Mouse (Mus musculus) embryonic stem cell, embryonic (primary cell): ENCODE measurements around the gene Alyref.

Experiments
- CTCF ChIA-PET, 4 experiments: fragments of 300-600 bp in 2 of 4; fragments of 350-600 bp in 2 of 4; sonication (Branson Sonifier 250); formaldehyde crosslinking; loops; one replicate each; lab custom pipeline; 2022; ENCODE audit warnings: inconsistent platforms in 2 of 4; lab: Charles Lee
- POLR2A ChIA-PET, 4 experiments: fragments of 300-600 bp in 2 of 4; fragments of 350-600 bp in 2 of 4; sonication (Branson Sonifier 250); formaldehyde crosslinking; loops; one replicate each; lab custom pipeline; 2022; ENCODE audit warnings: antibody characterized with exemption in 4 of 4, inconsistent platforms in 1 of 4; lab: Charles Lee

Alyref gene

DNA sequence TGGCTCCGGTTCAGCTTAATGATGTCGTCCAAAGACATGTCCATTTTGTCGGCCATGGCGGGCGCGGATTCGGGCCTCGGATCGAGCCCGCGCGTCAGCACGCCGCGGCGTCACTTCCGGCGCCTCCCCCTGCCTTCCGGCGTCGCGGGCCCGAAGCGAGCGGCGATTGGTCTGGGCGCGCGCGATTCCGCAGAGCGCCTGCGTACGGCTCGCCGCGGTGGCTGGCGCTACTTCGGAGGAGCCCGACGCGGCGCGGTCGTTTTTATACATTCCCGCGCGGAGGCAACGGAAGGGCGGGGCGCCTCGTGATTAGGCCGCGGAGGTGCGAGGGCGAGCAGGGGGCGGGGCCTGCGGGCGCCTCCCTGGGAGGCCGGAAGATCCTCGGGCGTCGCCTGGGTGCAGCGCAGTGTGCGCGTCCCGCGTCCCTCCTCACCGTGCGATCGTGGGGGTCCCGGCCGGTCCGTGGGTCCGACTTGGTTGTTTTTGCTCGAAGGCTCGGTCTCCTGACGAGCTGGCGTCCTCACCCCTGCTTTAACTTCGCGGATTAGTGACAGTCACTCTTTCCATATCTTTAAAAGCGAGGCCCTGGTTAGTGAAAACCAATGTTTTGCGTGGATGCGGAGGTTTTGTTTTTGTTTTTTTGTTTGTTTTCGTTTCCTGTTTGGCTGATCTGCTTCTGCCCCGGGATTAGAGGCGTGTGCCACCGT, at the start of gene Alyref, which contains the start of gene Anapc11:
Gene Alyref (minus strand): TSS at position 83 of the 707 bp plus-strand sequence.
Gene Anapc11 (plus strand): TSS at position 139 of the 707 bp plus-strand sequence.
- POLR2A ChIA-PET, result interaction anchor here (0.5 to 12.3 kb wide), 37 partner anchors 8 to 1687 kb away, joined by 3 to 215 read pairs (median 4); partner anchors contain the start of genes P4hb (in 3 of the 4), Mafg (in 2 of the 4), Npb (in 2 of the 4) and Arhgdia (in 1 of the 4)

DNA sequence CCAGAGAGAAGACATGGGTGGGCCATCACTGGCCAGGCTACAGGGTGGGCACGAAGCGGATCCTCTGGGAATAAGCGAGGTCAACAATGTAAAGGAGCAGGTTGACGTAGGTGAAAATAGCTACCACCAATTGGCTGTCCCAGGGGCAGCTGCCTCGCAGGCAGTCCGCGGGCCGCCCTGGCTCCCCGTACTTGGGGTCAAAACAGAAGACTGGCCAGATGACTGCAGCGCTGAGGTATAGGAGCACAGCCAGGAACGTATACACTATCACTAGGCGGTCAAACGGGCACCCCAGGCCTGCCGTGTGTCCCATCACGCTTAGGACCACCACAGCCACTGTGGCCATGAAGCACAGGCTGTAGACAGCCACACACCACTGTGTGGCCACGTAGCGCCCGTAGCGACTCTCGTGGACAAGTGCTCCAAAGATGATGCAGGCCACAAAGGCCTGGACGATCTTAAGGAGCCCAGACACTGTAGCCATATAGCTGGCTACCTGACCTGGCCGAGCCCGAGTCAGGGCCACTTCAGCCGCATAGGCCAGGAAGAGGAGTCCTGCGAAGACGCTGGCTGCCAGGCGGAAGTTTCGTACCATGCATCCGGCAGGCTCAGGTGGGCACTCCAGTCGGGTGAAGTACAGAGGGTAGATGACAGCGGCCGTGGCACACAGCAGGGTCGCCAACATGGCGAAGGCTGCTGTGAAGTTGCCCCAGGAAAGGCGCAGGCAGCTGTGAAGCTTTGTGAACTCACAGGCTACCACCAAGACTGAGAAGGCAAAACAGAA, 49.1 kb upstream of the Alyref start:
- POLR2A ChIA-PET, result interaction anchor here in 3 of 4 experiments (0.5 to 27.6 kb wide), 33 partner anchors 9 to 333 kb away, joined by 3 to 947 read pairs (median 6); partner anchors contain the start of genes Mafg (in 3 of the 3), Arl16 (in 1 of the 3), Ccdc137 (in 1 of the 3) and Notum (in 1 of the 3)
- CTCF ChIA-PET, result interaction anchor here in 2 of 4 experiments (1.1 to 1.9 kb wide), 5 partner anchors 9 to 129 kb away, joined by 3 to 5 read pairs (median 4); no protein-coding TSS in a partner anchor

More for the DNA sequence above, at the start of gene Alyref, which contains the start of gene Anapc11:
- CTCF ChIA-PET, result interaction anchor here in 1 of 4 experiments (1.5 kb wide), 1 partner anchor 19 kb away, joined by 6 read pairs; no protein-coding TSS in a partner anchor

DNA sequence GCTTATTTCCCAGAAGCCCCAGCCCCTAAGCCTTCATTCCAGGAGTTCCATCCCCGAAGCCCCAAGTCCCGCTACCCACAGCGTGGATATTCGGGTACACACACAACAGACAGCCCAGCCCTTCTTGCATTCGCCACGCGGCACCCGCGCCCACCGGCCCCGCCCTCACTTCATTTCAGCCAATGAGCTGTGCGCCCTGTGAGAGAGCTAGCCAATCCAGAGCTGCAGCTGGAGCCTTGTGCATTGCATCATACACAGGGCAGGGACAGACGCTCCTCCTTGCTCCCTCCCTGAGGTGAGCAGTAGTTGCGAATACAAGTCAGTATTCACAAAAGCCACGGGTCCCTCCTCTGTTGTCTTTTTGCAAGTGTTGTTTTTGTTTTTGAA, 45.4 kb upstream of the Alyref start, which contains the start of gene Pycr1:
Gene Pycr1 (minus strand): TSS at position 169 of the 387 bp plus-strand sequence.
- CTCF ChIA-PET, result interaction anchor here (0.6 to 2.4 kb wide), 28 partner anchors 9 to 339 kb away, joined by 3 to 24 read pairs (median 4); partner anchors contain the start of genes Mafg (in 2 of the 4), Notum (in 2 of the 4) and Sirt7 (in 1 of the 4)
- POLR2A ChIA-PET, result interaction anchor here (0.5 to 27.6 kb wide), 143 partner anchors 9 to 593 kb away, joined by 3 to 947 read pairs (median 4); partner anchors contain the start of genes Cenpx (in 4 of the 4), Lrrc45 (in 4 of the 4), Mafg (in 4 of the 4) and Notum (in 4 of the 4)

DNA sequence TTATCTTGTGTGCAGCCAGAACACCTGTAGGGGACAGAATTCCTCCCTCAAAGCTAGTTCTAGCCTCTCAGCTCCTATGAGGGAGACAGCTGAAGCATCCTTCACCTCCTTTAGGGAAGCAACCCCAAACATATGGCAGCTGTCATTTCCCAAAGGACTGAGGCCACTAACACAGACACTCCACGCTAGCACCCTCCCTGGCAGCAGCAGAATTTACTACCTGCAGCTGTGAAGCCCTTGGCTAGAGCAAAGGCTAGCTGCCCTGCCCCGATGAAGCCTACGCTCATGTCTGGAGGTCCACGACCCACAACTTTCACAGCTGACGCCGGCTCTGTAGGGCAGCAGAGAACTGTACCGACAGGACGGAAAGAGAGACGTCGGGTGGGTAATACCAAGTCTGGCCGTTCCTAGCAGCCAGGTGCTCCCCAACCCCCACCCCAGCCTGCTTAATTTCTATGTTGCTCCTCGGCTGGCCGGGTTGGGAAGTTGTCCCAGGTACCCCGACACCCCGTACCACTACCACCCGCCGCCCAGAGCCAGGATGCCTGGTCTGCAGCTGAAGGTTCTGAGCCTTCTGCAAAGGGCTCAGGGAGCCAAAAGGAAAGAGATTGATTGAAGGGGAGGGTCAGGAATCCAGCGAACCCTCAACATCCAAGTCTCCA, 44.9 kb upstream of the Alyref start:
- ChIA-PET POLR2A (interaction anchor here (0.5 to 27.6 kb wide), 125 partner anchors 8 to 594 kb away, joined by 3 to 947 read pairs (median 5); partner anchors contain the start of genes Cenpx (in 4 of the 4), Lrrc45 (in 4 of the 4), Mafg (in 4 of the 4) and Notum (in 4 of the 4)), CTCF (interaction anchor here (0.5 to 2.4 kb wide), 29 partner anchors 8 to 153 kb away, joined by 3 to 24 read pairs (median 4); partner anchors contain the start of genes Mafg (in 2 of the 4), Notum (in 2 of the 4), Cenpx (in 1 of the 4) and Lrrc45 (in 1 of the 4))

DNA sequence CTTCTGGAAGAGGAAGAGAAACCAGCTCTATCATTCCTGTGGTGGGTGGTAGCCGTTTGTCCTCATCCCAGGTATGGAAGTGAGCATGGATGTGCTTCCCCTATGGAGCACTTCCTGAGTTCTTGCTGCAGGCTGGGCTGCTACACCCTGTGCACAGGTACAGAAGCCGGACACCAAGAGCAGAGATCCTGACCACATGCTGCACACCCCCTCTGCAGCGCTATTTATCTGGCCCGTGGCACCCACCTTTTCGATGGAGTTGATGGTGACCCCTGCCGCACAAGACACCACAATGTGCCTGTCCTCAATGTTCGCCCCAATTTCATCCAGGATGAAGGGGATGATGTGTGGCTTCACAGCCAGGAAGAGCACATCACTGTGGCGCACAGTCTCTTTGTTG, 43.7 kb upstream of the Alyref start:
- ChIA-PET CTCF (interaction anchor here in 2 of 4 experiments (1.4 to 2.4 kb wide), 4 partner anchors 9 to 135 kb away, joined by 3 to 24 read pairs (median 6); partner anchors contain the start of genes Mafg (in 1 of the 2) and Notum (in 1 of the 2)), POLR2A (interaction anchor here (0.5 to 27.6 kb wide), 22 partner anchors 8 to 260 kb away, joined by 3 to 947 read pairs (median 14); partner anchors contain the start of genes Mafg (in 3 of the 4), Sirt7 (in 2 of the 4), Cenpx (in 1 of the 4) and Lrrc45 (in 1 of the 4))

DNA sequence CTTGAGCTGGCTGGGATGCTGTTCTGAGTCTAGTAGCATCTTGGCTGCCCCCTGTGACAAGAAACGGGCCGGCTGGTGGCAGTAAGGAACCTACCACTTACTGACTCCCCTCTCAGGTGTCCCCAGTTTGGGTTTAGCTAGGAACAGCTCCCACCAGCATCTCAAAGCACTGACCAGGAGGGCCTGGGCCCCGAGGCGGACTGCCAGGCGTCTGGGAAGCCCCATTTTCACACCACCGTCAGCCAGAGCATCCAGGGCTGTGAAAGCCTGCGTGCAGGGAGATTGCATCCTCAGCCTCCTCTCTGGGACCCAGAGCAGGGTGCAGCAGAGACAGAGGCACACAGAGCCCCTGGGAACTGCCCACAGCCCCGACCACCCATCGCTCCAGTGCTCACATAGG, 43.1 kb upstream of the Alyref start:
- ChIA-PET CTCF (no interaction called here), POLR2A (interaction anchor here in 3 of 4 experiments (0.8 to 27.6 kb wide), 12 partner anchors 8 to 159 kb away, joined by 3 to 947 read pairs (median 5); partner anchors contain the start of genes Mafg (in 3 of the 3), Cenpx (in 1 of the 3), Lrrc45 (in 1 of the 3) and Notum (in 1 of the 3))

DNA sequence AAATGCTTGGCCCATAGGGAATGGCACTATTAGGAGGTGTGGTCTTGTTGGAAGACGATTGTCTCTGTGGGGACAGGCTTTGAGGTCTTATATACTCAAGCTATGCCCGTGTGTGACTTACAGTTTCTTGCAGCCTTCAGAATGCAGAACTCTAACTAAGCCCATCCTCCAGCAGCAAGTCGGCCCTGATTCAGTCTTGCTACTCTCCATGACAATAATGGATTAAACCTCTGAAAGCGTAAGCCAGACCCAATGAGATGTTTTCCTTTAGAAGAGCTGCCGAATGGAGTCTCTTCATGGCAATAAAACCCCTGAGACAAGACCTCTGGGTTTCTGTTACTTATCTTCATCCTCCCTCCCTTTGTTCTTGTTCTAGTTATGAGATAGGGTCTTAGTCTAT, 36.6 kb upstream of the Alyref start:
- POLR2A ChIA-PET, result interaction anchor here (0.6 to 28.4 kb wide), 28 partner anchors 2 to 1429 kb away, joined by 3 to 947 read pairs (median 4); partner anchors contain the start of genes Pycr1 (in 4 of the 4), P4hb (in 3 of the 4), Myadml2 (in 2 of the 4) and Notum (in 2 of the 4)
- CTCF ChIA-PET, result no interaction called here

DNA sequence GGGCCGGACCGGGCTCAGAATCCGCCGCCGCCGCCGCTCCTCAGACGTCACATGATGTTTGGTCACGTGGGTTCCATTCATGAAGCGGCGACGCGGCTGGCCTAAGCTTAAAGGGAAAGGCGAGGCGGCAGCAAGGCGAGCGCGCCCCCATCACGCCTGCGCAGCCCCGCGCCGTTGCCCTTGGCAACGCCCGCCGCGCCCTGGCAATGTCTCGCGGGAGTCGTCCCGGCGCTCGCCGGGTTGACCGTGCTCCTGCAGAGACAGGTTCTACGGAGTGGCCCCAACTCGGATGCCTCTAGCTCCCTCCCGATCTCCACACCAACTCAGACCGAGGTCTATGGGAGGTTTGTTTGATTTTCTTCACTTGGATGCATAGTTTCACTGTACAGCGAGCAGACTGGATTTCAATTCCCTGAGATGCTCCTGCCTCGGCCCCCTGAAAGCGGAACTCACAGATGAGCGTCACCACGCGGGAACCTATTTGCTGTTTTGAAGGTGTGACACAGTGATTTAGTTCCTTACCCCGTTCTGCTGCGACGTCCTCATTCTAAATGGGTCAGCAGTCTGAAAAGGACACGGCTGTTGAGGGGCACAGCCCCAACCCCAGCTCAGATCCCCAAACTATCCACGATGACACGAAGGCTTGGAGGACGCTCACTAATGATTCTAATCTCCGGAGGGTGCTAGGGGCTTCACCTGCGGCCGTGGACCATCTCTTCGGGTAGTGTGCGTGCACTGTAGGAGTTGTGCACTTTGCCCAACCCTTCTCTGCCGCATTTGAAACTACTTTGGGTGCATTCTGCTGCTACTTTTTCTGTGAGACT, 35.6 kb upstream of the Alyref start, which contains the start of gene Mafg:
Gene Mafg (minus strand): TSS at position 81 of the 824 bp plus-strand sequence.
- CTCF ChIA-PET, result interaction anchor here (0.7 to 2.1 kb wide), 15 partner anchors 9 to 291 kb away, joined by 3 to 6 read pairs (median 4); partner anchors contain the start of genes Sirt7 (in 2 of the 4), Notum (in 1 of the 4) and Pycr1 (in 1 of the 4)
- POLR2A ChIA-PET, result interaction anchor here (0.5 to 28.4 kb wide), 87 partner anchors 3 to 512 kb away, joined by 3 to 947 read pairs (median 4); partner anchors contain the start of genes Myadml2 (in 4 of the 4), Pycr1 (in 4 of the 4), Sirt7 (in 4 of the 4) and Aspscr1 (in 3 of the 4)

DNA sequence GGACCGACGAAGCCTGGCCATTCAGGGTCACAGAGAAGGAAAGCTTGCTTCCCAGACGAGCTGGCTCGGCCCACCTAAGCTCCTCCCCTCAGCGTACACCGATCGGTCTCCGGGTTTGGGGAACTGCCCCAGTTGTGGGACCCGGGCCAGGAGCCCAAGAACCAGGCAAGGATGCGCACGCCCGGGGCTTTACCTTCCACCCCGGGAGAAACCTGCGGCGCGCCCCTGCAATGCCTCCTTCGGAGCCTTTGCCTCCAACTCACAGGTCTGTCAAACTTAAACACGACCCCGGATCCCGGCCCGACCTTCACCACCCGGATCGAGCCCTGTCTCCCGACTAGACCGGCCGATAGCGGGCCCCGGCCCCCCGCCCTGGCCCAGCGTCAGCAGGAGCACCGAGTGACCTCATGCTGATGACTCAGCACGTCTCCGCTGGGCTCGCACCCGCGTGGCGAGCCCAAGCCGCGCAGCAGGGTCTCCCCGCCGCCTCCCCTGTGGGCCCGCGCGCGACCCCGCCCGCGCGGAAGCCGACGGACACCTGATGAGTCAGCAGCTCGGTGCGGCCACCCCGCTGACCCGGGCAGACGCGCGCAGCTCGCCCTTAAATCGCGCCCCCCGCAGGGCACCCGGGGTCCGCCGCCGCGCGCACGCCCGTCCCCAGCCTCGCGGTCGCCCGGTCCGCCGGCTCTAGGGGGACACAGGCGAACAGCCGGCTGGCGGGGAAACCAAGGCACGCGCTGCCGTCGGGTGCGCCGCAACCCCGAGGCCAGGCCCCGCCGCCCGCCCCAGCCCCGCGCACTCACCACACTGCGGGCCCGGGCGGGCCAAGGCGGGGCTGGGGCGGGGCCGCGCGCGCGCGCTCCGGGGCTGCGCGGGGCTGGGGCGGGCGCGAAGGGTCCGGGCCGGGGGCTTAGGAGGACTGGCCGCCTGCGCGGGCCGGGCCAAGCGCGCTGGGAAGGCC, 34.7 kb upstream of the Alyref start:
- ChIA-PET CTCF (interaction anchor here (0.5 to 2.1 kb wide), 21 partner anchors 8 to 292 kb away, joined by 3 to 6 read pairs (median 4); partner anchors contain the start of genes Sirt7 (in 2 of the 4), Cenpx (in 1 of the 4), Lrrc45 (in 1 of the 4) and Notum (in 1 of the 4)), POLR2A (interaction anchor here (0.5 to 28.4 kb wide), 126 partner anchors 4 to 513 kb away, joined by 3 to 947 read pairs (median 4); partner anchors contain the start of genes Myadml2 (in 4 of the 4), Pycr1 (in 4 of the 4), Sirt7 (in 4 of the 4) and Aspscr1 (in 3 of the 4))

DNA sequence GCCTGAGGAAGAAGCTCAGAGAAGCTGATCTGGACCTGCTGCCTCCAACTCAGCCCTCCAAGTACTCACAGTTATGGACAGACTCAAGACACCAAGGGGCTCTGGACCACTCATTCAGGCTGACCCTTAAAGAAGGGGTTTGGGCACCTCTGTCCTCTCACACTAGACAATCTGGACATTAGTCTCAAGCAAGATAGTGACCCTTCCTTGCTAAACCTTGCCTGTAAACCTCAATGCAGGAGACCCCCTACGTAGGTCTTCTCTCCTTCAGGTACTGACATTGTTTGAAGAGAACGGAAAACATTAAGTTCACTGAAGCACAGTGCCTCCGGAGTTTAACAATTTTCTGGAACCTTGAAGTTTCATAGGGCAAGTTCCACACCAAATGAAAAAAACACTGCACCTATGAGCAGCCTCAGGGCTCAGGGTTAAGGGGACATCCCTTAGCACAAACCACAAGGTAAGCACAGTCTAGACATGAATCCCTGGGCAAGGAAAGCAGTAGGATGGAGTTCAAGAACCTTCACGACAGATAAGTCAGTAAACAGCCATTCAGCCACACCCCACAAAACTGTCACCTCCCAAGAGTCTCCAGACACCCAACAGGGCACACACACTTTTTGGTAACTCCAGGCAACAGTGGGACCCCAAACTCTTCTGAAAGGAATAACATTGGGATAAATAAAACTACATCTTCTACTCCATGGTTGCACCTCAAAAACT, 33.7 kb upstream of the Alyref start:
- ChIA-PET CTCF (interaction anchor here in 1 of 4 experiments (0.5 to 1.6 kb wide), 7 partner anchors 19 to 254 kb away, joined by 3 to 5 read pairs (median 5); partner anchors contain the start of genes Cenpx, Lrrc45 and Notum), POLR2A (interaction anchor here (0.5 to 28.4 kb wide), 101 partner anchors 4 to 514 kb away, joined by 3 to 947 read pairs (median 5); partner anchors contain the start of genes Pycr1 (in 4 of the 4), Myadml2 (in 3 of the 4), P4hb (in 3 of the 4) and Pcyt2 (in 3 of the 4))

DNA sequence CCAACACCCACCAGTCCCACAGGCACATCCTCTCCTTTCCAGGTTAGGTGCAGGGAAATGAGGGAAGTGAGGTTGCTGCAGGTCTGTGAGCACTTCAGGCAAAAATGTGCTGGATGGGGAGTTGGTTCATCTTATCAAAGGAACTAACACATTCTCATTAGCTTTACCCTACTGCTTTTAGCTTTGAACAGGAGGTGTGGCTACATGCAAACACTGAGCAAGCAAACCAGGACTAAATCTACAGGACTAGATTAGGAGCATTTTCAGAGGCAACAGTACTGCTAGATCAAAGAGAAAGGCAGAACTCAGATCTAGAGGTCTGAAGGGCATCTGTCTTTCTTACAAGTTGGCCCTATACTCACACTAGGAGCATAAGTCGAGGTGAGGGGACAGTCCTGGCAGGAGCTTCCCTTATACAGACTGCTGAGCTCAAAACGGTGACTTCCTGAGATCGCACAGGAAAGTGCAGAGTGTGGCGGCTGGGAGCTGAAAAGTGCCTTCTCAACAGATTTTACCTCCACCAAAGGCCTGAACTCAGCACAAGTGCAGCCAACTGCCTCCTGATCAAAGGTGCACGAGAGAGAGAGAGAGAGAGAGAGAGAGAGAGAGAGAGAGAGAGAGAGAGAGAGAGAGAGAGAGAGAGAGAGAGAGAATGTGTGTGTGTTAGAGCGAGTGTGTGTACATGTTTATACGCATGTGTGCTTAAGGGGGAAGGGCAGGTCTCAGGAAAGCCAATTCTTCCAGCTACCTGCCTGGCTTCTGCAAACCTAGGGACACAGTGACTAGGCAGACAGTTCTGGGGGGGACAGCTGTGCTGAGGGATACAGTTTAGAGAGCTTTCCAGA, 32.9 kb upstream of the Alyref start:
- CTCF ChIA-PET, result interaction anchor here in 3 of 4 experiments (0.6 to 2.0 kb wide), 9 partner anchors 12 to 462 kb away, joined by 3 to 8 read pairs (median 4); partner anchors contain the start of gene Pycr1 (in 2 of the 3)
- POLR2A ChIA-PET, result interaction anchor here (0.6 to 28.4 kb wide), 73 partner anchors 5 to 1164 kb away, joined by 3 to 947 read pairs (median 5); partner anchors contain the start of genes Pycr1 (in 4 of the 4), Myadml2 (in 3 of the 4), P4hb (in 3 of the 4) and Cenpx (in 2 of the 4)

DNA sequence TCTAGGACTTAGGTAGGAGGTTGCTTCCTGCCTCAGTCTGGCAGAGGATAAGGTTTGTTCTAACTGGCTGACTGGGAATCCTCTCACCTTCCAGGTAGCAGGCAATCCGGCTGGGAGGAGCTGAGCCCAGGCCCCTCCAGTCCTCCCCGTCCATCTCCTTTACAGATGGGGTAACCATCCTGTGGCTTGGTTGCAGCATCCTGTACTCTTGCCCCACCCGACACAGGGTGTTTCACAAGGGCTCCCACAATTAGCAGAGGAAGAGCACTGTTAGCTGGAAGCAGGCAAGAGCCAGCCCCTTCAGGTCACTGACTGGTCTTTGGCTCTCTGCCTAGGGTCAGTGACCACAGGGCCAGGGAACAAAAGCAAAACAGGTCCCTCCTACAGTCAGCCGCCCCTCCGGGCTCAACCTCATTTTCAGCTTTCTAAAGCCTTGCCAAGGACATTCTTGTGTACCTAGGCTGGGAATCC, 32.3 kb upstream of the Alyref start:
- ChIA-PET POLR2A (interaction anchor here (0.6 to 28.4 kb wide), 78 partner anchors 6 to 516 kb away, joined by 3 to 947 read pairs (median 5); partner anchors contain the start of genes Pycr1 (in 4 of the 4), Myadml2 (in 3 of the 4), Notum (in 3 of the 4) and Pcyt2 (in 3 of the 4)), CTCF (interaction anchor here in 3 of 4 experiments (0.6 to 2.0 kb wide), 10 partner anchors 13 to 461 kb away, joined by 3 to 8 read pairs (median 4); partner anchors contain the start of gene Pycr1 (in 2 of the 3))
